Mouse (Mus musculus) embryonic facial prominence, embryonic 14.5 days (tissue): Measurements from ENCODE around the gene Mdm4. TPM values are rescaled to one million over a fixed set of nuclear protein-coding genes. Genes with fewer than 3 reads are reported as not detected.
"Not testable (repeated sequence)": the region's sequence is repeated elsewhere in the genome, so short reads cannot be mapped to it uniquely, and the experiment has no call there.

Experiments used
- ATAC-seq: fragments of 200-750 bp; cut with Nextera tagmentation; 2 replicates; pipeline ENCODE4 v1.8.0; 2017; ENCODE audit warnings: low read depth, moderate number of reproducible peaks, moderate TSS enrichment
- DNase-seq: peaks from one replicate; pipeline ENCODE4 v3.0.0-alpha.2; 2015; ENCODE audit warnings: low spot score
- H3K27ac ChIP-seq: fragments of 300-500 bp; sonication (generic); replicated peaks from 2 replicates; pipeline ENCODE4 v1.5.1; 2014; ENCODE audit warnings: low read depth, mild to moderate bottlenecking, low read length, moderate library complexity
- H3K27me3 ChIP-seq: fragments of 300-500 bp; sonication (generic); replicated peaks from 2 replicates; pipeline ENCODE4 v1.6.1; 2014; ENCODE audit warnings: low read length; ENCODE audit not compliant: control insufficient read depth, insufficient read depth
- H3K36me3 ChIP-seq: fragments of 300-500 bp; sonication (generic); 2 replicates; pipeline ENCODE4 v1.6.1; 2014; ENCODE audit warnings: low read length, mixed read lengths; ENCODE audit not compliant: control insufficient read depth, insufficient read depth
- H3K4me1 ChIP-seq: fragments of 300-500 bp; sonication (generic); 2 replicates; pipeline ENCODE4 v1.6.1; 2014; ENCODE audit warnings: antibody characterized with exemption, low read length; ENCODE audit not compliant: control insufficient read depth, insufficient read depth
- H3K4me2 ChIP-seq: fragments of 300-500 bp; sonication (generic); 2 replicates; pipeline ENCODE4 v1.6.1; 2014; ENCODE audit warnings: low read depth, mild to moderate bottlenecking, low read length, moderate library complexity, mixed read lengths
- H3K4me3 ChIP-seq: fragments of 300-500 bp; sonication (generic); 2 replicates; pipeline ENCODE4 v1.5.1; 2014; ENCODE audit warnings: low read depth, mild to moderate bottlenecking, low read length
- H3K9ac ChIP-seq: fragments of 300-500 bp; sonication (generic); 2 replicates; pipeline ENCODE4 v1.6.1; 2014; ENCODE audit warnings: low read depth, mild to moderate bottlenecking, low read length, moderate library complexity, mixed read lengths
- H3K9me3 ChIP-seq: fragments of 300-500 bp; sonication (generic); 2 replicates; pipeline ENCODE4 v1.6.1; 2016; ENCODE audit warnings: low read length; ENCODE audit not compliant: control insufficient read depth
- WGBS: fragments of 180-500 bp; shearing (Covaris S2); extraction: QIAGEN DNeasy Blood & Tissue Kit; methylation state at CpG from one replicate; pipeline ENCODE4 v1.1.7; 2014; 5-methylcytosine and 5-hydroxymethylcytosine counted together
- polyA plus RNA-seq: library from polyadenylated mRNA; unstranded; fragments of >200 nt; fragmentation: Nextera tagmentation; extraction: Ambion mirVana; gene quantifications from 2 replicates; pipeline ENCODE4 v1.2.1, GENCODE M21; 2014

Gene Mdm4
- polyA plus RNA-seq, 1 experiment from 2014 or later, result 33.4 TPM

DNA sequence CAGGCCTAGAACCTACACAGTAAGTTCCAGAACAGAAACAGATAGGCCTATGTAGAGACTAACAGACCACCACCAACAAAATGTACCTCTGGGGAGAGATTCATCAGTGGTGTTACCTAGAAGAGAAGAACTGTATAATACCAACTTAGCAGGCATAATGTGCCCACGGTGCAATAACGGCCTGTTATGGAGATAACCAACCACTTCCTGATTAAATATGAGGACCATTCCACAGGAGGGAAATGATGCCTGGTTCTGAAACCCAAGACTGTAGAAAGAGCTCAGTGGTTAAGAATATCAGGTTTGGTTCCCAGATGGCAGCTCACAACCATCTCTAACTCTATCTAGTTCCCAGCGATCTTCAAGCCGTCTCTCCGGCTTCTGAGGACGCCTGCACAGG, 30.0 kb downstream of the Mdm4 start:
- DNase-seq (no peak), ATAC-seq (no peak)
- Histone ChIP-seq H3K27ac (no peak overlapping the region), H3K9me3 (no peaks in the 10 kb centered on the region), H3K4me1 (no peaks in the 10 kb centered on the region), H3K4me2 (no peak overlapping the region), H3K9ac (no peak overlapping the region), H3K4me3 (no peak overlapping the region), H3K27me3 (no peaks in the 10 kb centered on the region), H3K36me3 (peaks cover 89% of the 10 kb centered on the region)
- WGBS, result 92% methylated on average over 6 of the region's 6 CpGs

GRCm38 (mm10) chr1:132991580-132991979, 38.8 kb downstream of the Mdm4 start:
- H3K36me3 ChIP-seq, result peaks cover 90% of the 10 kb centered on the region
- no peaks in the 10 kb centered on the region for H3K27me3 ChIP-seq
- ATAC-seq, result no peak
- no peak overlapping the region for H3K4me3 ChIP-seq
- H3K9ac ChIP-seq, result no peak overlapping the region
- H3K4me2 ChIP-seq, result no peak overlapping the region
- H3K27ac ChIP-seq, result no peak overlapping the region
- no peak for DNase-seq
- H3K4me1 ChIP-seq, result no peaks in the 10 kb centered on the region
- whole genome bisulfite sequencing, result 92% methylated on average over 7 of the region's 7 CpGs
- no peaks in the 10 kb centered on the region for H3K9me3 ChIP-seq

DNA sequence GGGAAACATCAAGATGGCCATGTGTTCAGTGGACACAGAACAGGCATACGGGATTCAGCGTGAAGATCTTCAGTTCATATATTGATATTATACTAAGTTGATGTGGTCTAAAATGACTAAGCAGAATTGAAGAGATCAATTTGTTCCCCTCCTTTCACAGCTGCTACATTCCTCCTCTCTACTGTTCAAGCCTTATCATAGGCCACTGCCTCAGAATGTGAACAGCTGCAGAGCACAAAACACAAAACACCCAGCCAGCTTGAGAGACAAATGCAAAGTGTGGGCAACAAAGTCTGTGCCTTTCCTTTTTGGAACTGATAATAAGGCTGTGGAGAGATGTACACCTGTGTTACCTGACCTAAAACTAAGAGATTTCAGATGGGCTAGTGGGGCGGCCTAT, 39.6 kb downstream of the Mdm4 start:
- no peaks in the 10 kb centered on the region for H3K4me1 ChIP-seq
- no peak for ATAC-seq
- H3K4me2 ChIP-seq, result no peak overlapping the region
- no peak overlapping the region for H3K4me3 ChIP-seq
- peaks cover 89% of the 10 kb centered on the region for H3K36me3 ChIP-seq
- DNase-seq, result no peak
- no peak overlapping the region for H3K27ac ChIP-seq
- WGBS, result 97% methylated on average over 3 of the region's 3 CpGs
- no peaks in the 10 kb centered on the region for H3K9me3 ChIP-seq
- no peak overlapping the region for H3K9ac ChIP-seq
- no peaks in the 10 kb centered on the region for H3K27me3 ChIP-seq

- H3K4me3 ChIP-seq, H3K27me3 ChIP-seq, H3K4me2 ChIP-seq, H3K4me1 ChIP-seq, H3K9me3 ChIP-seq, H3K27ac ChIP-seq, H3K9ac ChIP-seq: not testable (repeated sequence)
- 68% methylated on average over 12 of the region's 12 CpGs for WGBS
- DNase-seq (peak; percentile 17), ATAC-seq (0 out of 2 replicates have a peak, but pooled peaks have one; percentile 53)
- peaks cover 89% of the 10 kb centered on the region for H3K36me3 ChIP-seq
Observed at GRCm38 (mm10) chr1:132988556-132989459, 41.6 kb downstream of the Mdm4 start.

GRCm38 (mm10) chr1:132982728-132983127, 47.6 kb downstream of the Mdm4 start:
- DNase-seq (peak; percentile 57), ATAC-seq (peak; percentile 70)
- Histone ChIP-seq H3K9ac (no peak overlapping the region), H3K4me1 (no peaks in the 10 kb centered on the region), H3K27me3 (no peaks in the 10 kb centered on the region), H3K4me2 (no peak overlapping the region), H3K9me3 (no peaks in the 10 kb centered on the region), H3K36me3 (peaks cover 65% of the 10 kb centered on the region), H3K27ac (no peak overlapping the region), H3K4me3 (no peak overlapping the region)
- WGBS, result 59% methylated on average over 7 of the region's 7 CpGs

DNA sequence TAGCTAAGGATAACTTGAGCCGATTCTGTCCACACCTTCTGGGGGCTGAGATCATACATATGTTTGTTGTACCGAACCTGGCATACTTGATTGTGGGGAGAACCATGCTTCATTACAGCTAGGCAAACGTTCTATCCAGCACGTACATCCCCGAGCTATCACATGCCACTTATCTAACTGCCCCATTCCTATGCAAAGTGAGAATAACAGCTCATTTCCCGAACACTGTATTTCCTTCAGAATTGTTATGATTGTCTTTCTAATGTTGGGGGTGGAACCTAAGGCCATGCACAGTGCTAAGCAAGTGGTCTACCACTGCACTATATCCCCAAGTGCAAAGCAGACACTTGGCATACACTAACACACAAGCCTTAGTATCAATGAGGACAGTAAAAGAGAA, 49.1 kb downstream of the Mdm4 start:
- no peak overlapping the region for H3K27ac ChIP-seq
- H3K9me3 ChIP-seq, result no peaks in the 10 kb centered on the region
- H3K4me1 ChIP-seq, result no peaks in the 10 kb centered on the region
- no peak overlapping the region for H3K9ac ChIP-seq
- peaks cover 54% of the 10 kb centered on the region for H3K36me3 ChIP-seq
- no peak for ATAC-seq
- no peaks in the 10 kb centered on the region for H3K27me3 ChIP-seq
- 93% methylated on average over 6 of the region's 6 CpGs for WGBS
- no peak for DNase-seq
- no peak overlapping the region for H3K4me3 ChIP-seq
- no peak overlapping the region for H3K4me2 ChIP-seq

DNA sequence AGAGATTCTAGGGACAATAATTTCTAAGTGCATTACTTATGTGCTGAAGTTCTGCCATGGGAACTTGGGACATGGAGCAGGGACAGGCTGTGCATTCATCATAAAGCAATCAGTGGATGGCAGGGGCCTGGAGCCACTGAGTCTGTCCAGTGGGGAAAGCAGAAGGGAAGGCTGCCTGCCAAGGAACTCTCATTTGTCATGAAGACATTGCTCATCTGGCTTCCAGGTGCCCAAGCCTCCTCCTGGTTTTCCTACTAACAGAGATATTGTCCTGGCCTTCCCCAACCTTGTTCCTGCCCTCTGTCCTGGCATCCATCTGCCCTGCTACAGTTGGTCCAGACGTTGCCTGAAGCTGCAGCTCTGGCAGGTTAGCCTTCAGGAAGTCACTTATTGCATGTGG, 53.0 kb downstream of the Mdm4 start:
- H3K27ac ChIP-seq, result no peak overlapping the region
- H3K9me3 ChIP-seq, result no peaks in the 10 kb centered on the region
- 79% methylated on average over 1 of the region's 1 CpGs for WGBS
- H3K4me3 ChIP-seq, result no peak overlapping the region
- DNase-seq (no peak), ATAC-seq (no peak)
- no peak overlapping the region for H3K4me2 ChIP-seq
- H3K4me1 ChIP-seq, result no peaks in the 10 kb centered on the region
- no peaks in the 10 kb centered on the region for H3K27me3 ChIP-seq
- no peak overlapping the region for H3K9ac ChIP-seq
- peaks cover 26% of the 10 kb centered on the region for H3K36me3 ChIP-seq

- Histone ChIP-seq H3K36me3 (no peaks in the 10 kb centered on the region), H3K27ac (no peak overlapping the region), H3K9ac (no peak overlapping the region), H3K4me2 (no peak overlapping the region), H3K9me3 (0 out of 2 replicates have a peak, but pooled peaks cover 5% of the 10 kb centered on the region), H3K4me3 (no peak overlapping the region), H3K27me3 (no peaks in the 10 kb centered on the region), H3K4me1 (no peaks in the 10 kb centered on the region)
- WGBS, result 20% methylated on average over 6 of the region's 6 CpGs
- ATAC-seq, result no peak
- DNase-seq, result peak; percentile 19
Observed at GRCm38 (mm10) chr1:132968659-132969058, 61.7 kb downstream of the Mdm4 start.

GRCm38 (mm10) chr1:132964691-132965090, 65.7 kb downstream of the Mdm4 start:
- H3K9me3 ChIP-seq, result no peaks in the 10 kb centered on the region
- no peaks in the 10 kb centered on the region for H3K4me1 ChIP-seq
- no peak overlapping the region for H3K4me3 ChIP-seq
- 82% methylated on average over 4 of the region's 4 CpGs for WGBS
- no peaks in the 10 kb centered on the region for H3K27me3 ChIP-seq
- H3K9ac ChIP-seq, result no peak overlapping the region
- DNase-seq (no peak), ATAC-seq (no peak)
- no peak overlapping the region for H3K27ac ChIP-seq
- H3K4me2 ChIP-seq, result no peak overlapping the region
- no peaks in the 10 kb centered on the region for H3K36me3 ChIP-seq
